Mouse (Mus musculus) embryonic fibroblast, embryonic 13.5 days (primary cell): ENCODE measurements at regions not wholly inside any gene's neighbourhood (a gene's known extent, or its start where the extent isn't known, plus 50 kb on each side); places are given as distances from the start of the nearest gene placed in this dataset.

ENCODE experiments used
- CTCF ChIP-seq: IDR thresholded peaks from 2 replicates; pipeline ENCODE4 v1.5.1; 2011; ENCODE audit warnings: mild to moderate bottlenecking, control low read depth, low read length, moderate library complexity, borderline replicate concordance; ENCODE audit not compliant: insufficient read depth
- POLR2A ChIP-seq: IDR thresholded peaks from 2 replicates; pipeline ENCODE4 v1.6.1; 2011; ENCODE audit warnings: low read depth, mild to moderate bottlenecking, control low read depth, low read length, moderate library complexity

DNA sequence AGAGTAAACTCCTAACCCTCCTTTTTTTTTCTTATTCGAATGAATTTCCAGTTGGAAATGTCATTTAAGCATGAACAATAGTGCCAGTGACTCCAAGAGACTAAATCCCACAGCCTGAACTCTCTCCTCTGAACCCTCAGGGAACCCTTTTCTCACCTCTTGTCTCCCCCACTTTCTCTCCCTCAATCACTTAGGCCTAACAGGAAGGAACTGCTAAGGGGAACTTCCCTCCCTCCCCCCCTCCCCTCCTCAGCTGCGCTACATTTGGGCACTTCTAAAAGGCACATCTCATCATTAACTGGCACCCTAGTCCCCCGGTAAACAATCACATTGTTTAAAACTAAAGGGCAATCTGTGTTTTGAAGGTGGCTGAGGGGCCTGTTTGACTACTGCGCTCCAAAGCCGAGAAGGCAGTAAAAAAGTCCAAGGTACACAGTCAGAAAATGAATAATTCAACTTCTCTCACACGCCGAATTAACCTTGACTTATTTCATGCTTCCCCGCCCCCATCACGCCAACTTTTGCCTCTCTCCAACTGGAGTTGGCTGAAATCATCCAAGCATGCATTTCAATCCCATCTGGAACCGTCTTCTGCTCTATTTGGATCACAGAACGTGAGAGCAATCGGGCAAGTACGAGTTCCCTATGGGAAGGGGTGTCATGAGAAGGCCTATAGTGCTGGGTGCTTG lies 71.2 kb upstream of the Klf7 start:
- TF ChIP-seq POLR2A (no peak), CTCF (no peak)
